Mouse (Mus musculus): ENCODE data around the gene Ttll5. TPM values are rescaled to one million over a fixed set of nuclear protein-coding genes. Genes with fewer than 3 reads are reported as not detected.

The Ttll5 gene
- polyA plus RNA-seq, 1 experiment from 2014 or later = 11.2 TPM

DNA sequence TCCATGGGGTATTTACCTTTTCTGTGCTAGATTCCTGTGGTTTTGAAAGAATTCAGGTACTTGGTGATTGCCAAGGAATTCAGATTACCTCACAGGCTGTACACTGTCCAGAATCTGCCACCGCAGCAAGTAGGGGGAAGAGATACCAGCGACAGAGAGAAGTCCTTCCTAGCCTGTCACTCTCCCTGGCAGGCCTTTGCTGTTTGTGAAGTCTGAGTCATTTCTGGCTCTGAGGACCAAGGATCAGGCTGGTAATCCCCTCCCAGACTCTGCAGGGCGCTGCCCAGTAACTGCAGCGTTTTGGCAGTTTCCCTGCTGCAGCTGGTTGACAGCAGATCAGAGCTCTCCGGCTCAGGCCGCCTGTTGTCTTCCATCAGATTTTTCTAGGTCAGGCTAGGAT is 45.0 kb downstream of the Ttll5 start:
- H3K9ac ChIP-seq = no peak overlapping the region
- ATAC-seq (replicated peaks; ENCODE audit: insufficient number of reproducible peaks, insufficient read depth, low FRiP score, low read depth) = peak; percentile 53
- peak overlapping the region; percentile 71 for H3K27ac ChIP-seq
- peaks cover 11% of the 10 kb centered on the region for H3K4me1 ChIP-seq (replicated peaks)
- no peaks in the 10 kb centered on the region for H3K27me3 ChIP-seq
- H3K4me2 ChIP-seq = no peak overlapping the region
- WGBS = 21% methylated on average over 6 of the region's 6 CpGs
- no peak overlapping the region for H3K4me3 ChIP-seq
- no peaks in the 10 kb centered on the region for H3K9me3 ChIP-seq (replicated peaks)
- peaks cover 5% of the 10 kb centered on the region for H3K36me3 ChIP-seq

DNA sequence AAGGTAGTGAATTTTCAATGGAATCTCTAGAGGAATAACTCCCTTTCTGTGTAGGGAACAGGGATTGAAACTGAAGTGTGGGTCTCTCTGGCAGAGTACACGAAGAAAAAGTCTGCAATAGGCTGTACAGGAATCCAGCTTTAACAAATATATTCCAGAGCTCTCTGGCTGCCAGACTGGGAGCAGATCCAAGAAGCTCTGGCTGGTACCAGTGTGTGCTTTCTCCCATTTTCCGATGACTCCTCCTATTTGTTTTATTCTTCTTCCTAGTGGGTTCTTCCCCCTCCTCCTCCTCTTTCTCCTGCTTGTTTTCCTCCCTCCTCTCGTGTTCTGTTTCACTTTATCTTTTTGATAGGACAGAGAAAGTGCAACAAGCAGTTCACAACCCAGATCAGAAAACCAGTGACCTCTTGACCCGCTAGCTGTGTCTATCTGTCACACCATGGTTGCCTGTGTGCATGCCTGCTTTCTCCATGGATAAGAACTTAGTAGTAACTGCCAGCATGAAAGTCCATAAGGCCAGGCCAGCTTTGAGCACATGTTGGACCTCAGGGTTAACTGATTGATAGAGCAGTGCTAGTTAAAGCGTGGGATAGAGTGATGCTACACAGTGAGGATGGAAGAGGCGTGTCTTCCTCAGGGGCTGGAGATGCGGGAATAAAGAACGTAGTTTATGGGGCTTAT is 55.3 kb downstream of the Ttll5 start:
- no peak overlapping the region for H3K4me2 ChIP-seq
- 53% methylated on average over 8 of the region's 8 CpGs for WGBS
- peaks cover 13% of the 10 kb centered on the region for H3K4me1 ChIP-seq (replicated peaks)
- peak; percentile 67 for ATAC-seq (replicated peaks; ENCODE audit: insufficient number of reproducible peaks, insufficient read depth, low FRiP score, low read depth)
- peak overlapping the region; percentile 70 for H3K27ac ChIP-seq
- no peaks in the 10 kb centered on the region for H3K9me3 ChIP-seq (replicated peaks)
- no peak overlapping the region for H3K9ac ChIP-seq
- 0 out of 2 replicates have a peak, but pooled peaks cover 3% of the 10 kb centered on the region for H3K36me3 ChIP-seq
- H3K27me3 ChIP-seq = no peaks in the 10 kb centered on the region
- H3K4me3 ChIP-seq = no peak overlapping the region

GRCm38 (mm10) chr12:85885024-85885423 is 60.6 kb downstream of the Ttll5 start:
- ATAC-seq (replicated peaks; ENCODE audit: insufficient number of reproducible peaks, insufficient read depth, low FRiP score, low read depth) = no peak
- WGBS = 91% methylated on average over 3 of the region's 3 CpGs
- Histone ChIP-seq H3K4me2 (no peak overlapping the region), H3K4me3 (no peak overlapping the region), H3K9ac (no peak overlapping the region), H3K36me3 (no peaks in the 10 kb centered on the region), H3K27ac (no peak overlapping the region), H3K9me3 (replicated peaks) (no peaks in the 10 kb centered on the region), H3K4me1 (replicated peaks) (peaks cover 4% of the 10 kb centered on the region), H3K27me3 (no peaks in the 10 kb centered on the region)

- 41% methylated on average over 4 of the region's 4 CpGs for WGBS
- H3K9ac ChIP-seq = no peak overlapping the region
- no peak overlapping the region for H3K27ac ChIP-seq
- no peak; the same call in 1 of the 2 replicates for ATAC-seq (replicated peaks; ENCODE audit: insufficient number of reproducible peaks, insufficient read depth, low FRiP score, low read depth)
- H3K4me1 ChIP-seq (replicated peaks) = peaks cover 5% of the 10 kb centered on the region
- no peak overlapping the region for H3K4me3 ChIP-seq
- no peak overlapping the region for H3K4me2 ChIP-seq
- H3K9me3 ChIP-seq (replicated peaks) = no peaks in the 10 kb centered on the region
- H3K27me3 ChIP-seq = no peaks in the 10 kb centered on the region
- H3K36me3 ChIP-seq = 0 out of 2 replicates have a peak, but pooled peaks cover 4% of the 10 kb centered on the region
Observed at GRCm38 (mm10) chr12:85890054-85890453, 65.6 kb downstream of the Ttll5 start.

DNA sequence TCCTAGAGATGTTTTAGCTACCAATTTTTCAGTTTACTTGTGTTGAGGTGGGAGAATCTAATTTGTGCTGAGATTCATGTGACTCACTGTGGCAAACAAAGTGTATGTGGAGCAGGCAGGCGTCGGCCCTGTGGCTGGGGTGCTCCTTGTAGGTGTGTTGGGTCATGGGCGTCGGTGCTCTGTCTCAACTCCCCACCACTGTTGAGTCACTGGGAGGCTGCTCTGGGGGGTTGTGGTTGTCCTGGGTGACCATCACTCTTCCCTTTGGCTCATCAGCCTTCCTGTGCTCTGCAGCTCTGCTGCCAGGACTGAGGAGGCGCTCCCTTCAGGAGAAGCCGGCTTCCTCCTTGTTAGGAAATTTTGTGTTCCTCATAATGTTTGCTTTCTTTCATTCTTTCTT is 79.5 kb downstream of the Ttll5 start:
- H3K4me3 ChIP-seq = no peak overlapping the region
- H3K9ac ChIP-seq = no peak overlapping the region
- no peaks in the 10 kb centered on the region for H3K27me3 ChIP-seq
- H3K4me2 ChIP-seq = no peak overlapping the region
- H3K9me3 ChIP-seq (replicated peaks) = 0 out of 2 replicates have a peak, but pooled peaks cover 4% of the 10 kb centered on the region
- WGBS = 76% methylated on average over 6 of the region's 6 CpGs
- peaks cover 6% of the 10 kb centered on the region; the same call in 1 of the 2 replicates for H3K36me3 ChIP-seq
- H3K27ac ChIP-seq = no peak overlapping the region
- H3K4me1 ChIP-seq (replicated peaks) = 0 out of 2 replicates have a peak, but pooled peaks cover 4% of the 10 kb centered on the region
- no peak for ATAC-seq (replicated peaks; ENCODE audit: insufficient number of reproducible peaks, insufficient read depth, low FRiP score, low read depth)

DNA sequence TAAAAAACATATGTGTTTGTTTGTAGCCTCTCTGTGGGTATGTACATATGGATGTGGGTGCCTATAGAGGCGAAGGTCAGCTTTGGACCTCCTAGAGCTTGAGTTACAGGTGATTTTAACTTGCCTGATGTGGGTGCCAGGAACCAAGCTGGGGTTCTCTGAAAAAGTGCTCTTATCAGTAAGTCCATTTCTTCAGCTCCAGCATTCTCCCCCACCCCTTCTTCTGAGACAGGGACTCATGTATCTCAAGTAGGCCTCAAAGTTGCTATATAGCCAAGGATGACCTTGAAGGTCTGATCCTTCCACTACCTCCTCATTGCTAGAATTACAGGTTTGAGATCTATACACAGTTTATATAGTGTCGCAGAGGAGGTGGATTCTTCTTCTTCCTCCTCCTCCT is 81.2 kb downstream of the Ttll5 start:
- peaks cover 6% of the 10 kb centered on the region; the same call in 1 of the 2 replicates for H3K36me3 ChIP-seq
- H3K27me3 ChIP-seq = no peaks in the 10 kb centered on the region
- ATAC-seq (replicated peaks; ENCODE audit: insufficient number of reproducible peaks, insufficient read depth, low FRiP score, low read depth) = no peak
- no peak overlapping the region for H3K9ac ChIP-seq
- H3K9me3 ChIP-seq (replicated peaks) = 0 out of 2 replicates have a peak, but pooled peaks cover 4% of the 10 kb centered on the region
- H3K4me2 ChIP-seq = no peak overlapping the region
- no peak overlapping the region for H3K4me3 ChIP-seq
- no peak overlapping the region for H3K27ac ChIP-seq
- WGBS = 90% methylated on average over 2 of the region's 2 CpGs
- H3K4me1 ChIP-seq (replicated peaks) = 0 out of 2 replicates have a peak, but pooled peaks cover 4% of the 10 kb centered on the region

- ATAC-seq (replicated peaks; ENCODE audit: insufficient number of reproducible peaks, insufficient read depth, low FRiP score, low read depth) = no peak
- H3K4me1 ChIP-seq (replicated peaks) = peaks cover 7% of the 10 kb centered on the region
- no peak overlapping the region for H3K4me3 ChIP-seq
- 0 out of 2 replicates have a peak, but pooled peaks cover 4% of the 10 kb centered on the region for H3K36me3 ChIP-seq
- H3K9me3 ChIP-seq (replicated peaks) = no peaks in the 10 kb centered on the region
- no peak overlapping the region for H3K27ac ChIP-seq
- no peak overlapping the region for H3K4me2 ChIP-seq
- no peak overlapping the region for H3K9ac ChIP-seq
- 76% methylated on average over 3 of the region's 3 CpGs for WGBS
- H3K27me3 ChIP-seq = no peaks in the 10 kb centered on the region
Observed at GRCm38 (mm10) chr12:85907896-85908295, 83.4 kb downstream of the Ttll5 start.

DNA sequence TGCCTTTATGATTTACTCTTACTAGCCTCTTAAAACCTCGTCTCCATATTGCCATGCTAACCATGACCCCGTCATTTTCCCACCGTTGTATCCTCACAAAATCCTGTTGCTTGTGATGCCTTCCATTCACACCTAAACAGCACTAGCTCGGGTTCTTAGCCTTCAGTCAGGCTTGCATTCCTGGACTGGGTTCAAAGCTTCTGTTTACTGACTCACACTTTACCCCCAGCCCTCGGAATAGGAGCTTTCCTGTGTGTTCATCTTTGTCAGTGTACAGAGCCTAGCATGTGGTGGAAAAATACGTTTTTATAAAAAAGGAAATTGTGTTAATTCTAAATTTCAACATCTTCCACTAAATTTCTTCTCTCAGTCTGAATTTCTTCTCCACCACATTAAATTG is 86.4 kb downstream of the Ttll5 start:
- Histone ChIP-seq H3K9ac (no peak overlapping the region), H3K36me3 (peaks cover 4% of the 10 kb centered on the region; the same call in 1 of the 2 replicates), H3K27me3 (no peaks in the 10 kb centered on the region), H3K4me3 (no peak overlapping the region), H3K4me2 (no peak overlapping the region), H3K27ac (no peak overlapping the region), H3K9me3 (replicated peaks) (no peaks in the 10 kb centered on the region), H3K4me1 (replicated peaks) (peaks cover 11% of the 10 kb centered on the region)
- ATAC-seq (replicated peaks; ENCODE audit: insufficient number of reproducible peaks, insufficient read depth, low FRiP score, low read depth) = no peak
- WGBS = 68% methylated on average over 6 of the region's 6 CpGs

DNA sequence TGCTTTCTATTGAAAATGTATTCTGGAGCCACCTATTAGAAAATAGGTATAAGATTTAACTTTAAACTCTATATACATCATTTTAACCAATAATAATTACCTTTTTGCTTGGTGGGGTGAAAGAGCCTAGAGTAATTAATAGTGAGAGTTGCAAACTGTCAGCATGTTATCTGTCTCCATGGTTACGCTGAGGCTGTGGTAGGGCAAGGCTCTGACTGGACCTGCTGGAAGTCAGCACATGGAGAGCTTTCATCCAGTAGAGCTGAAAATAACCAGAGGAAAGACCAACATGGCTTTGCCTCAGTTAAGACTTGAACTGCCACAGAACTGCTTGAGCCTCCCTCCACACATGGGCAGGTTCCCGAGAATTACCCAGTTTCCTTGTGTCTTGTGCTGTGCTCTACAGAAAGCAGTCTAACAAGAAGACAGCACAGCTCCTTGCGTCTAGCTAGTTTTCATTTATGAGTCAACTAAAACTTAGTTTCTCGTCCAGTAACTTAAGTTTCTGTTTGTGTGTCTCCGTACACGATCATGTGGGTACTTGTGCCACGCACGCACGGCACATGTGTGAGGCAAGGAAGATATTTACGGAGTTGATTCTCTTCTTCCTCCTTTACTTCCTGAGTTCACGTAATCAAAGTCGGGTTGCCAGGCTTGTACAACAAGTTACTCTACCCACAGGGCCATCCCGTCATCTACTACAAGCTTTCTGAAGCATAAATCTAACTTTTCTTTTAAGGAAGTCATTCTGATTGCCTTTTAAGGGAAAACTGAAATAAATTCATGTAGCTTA is 88.4 kb downstream of the Ttll5 start:
- ATAC-seq (replicated peaks; ENCODE audit: insufficient number of reproducible peaks, insufficient read depth, low FRiP score, low read depth) = no peak
- WGBS = 81% methylated on average over 13 of the region's 13 CpGs
- peaks cover 4% of the 10 kb centered on the region; the same call in 1 of the 2 replicates for H3K36me3 ChIP-seq
- no peak overlapping the region for H3K9ac ChIP-seq
- H3K4me3 ChIP-seq = no peak overlapping the region
- H3K27ac ChIP-seq = no peak overlapping the region
- H3K4me2 ChIP-seq = no peak overlapping the region
- no peaks in the 10 kb centered on the region for H3K27me3 ChIP-seq
- H3K4me1 ChIP-seq (replicated peaks) = peaks cover 8% of the 10 kb centered on the region
- H3K9me3 ChIP-seq (replicated peaks) = no peaks in the 10 kb centered on the region

GRCm38 (mm10) chr12:85926897-85927296 is 102.4 kb downstream of the Ttll5 start:
- peaks cover 8% of the 10 kb centered on the region for H3K4me1 ChIP-seq (replicated peaks)
- H3K36me3 ChIP-seq = peaks cover 18% of the 10 kb centered on the region
- 31% methylated on average over 4 of the region's 4 CpGs for WGBS
- H3K27me3 ChIP-seq = no peaks in the 10 kb centered on the region
- H3K9ac ChIP-seq = no peak overlapping the region
- no peaks in the 10 kb centered on the region for H3K9me3 ChIP-seq (replicated peaks)
- no peak overlapping the region for H3K4me3 ChIP-seq
- no peak overlapping the region for H3K27ac ChIP-seq
- ATAC-seq (replicated peaks; ENCODE audit: insufficient number of reproducible peaks, insufficient read depth, low FRiP score, low read depth) = no peak
- no peak overlapping the region for H3K4me2 ChIP-seq

- no peak overlapping the region for H3K9ac ChIP-seq
- no peak for ATAC-seq (replicated peaks; ENCODE audit: insufficient number of reproducible peaks, insufficient read depth, low FRiP score, low read depth)
- H3K36me3 ChIP-seq = peaks cover 31% of the 10 kb centered on the region
- H3K4me2 ChIP-seq = no peak overlapping the region
- no peaks in the 10 kb centered on the region; the same call in 1 of the 2 replicates for H3K9me3 ChIP-seq (replicated peaks)
- 74% methylated on average over 10 of the region's 10 CpGs for WGBS
- H3K4me3 ChIP-seq = no peak overlapping the region
- H3K4me1 ChIP-seq (replicated peaks) = peaks cover 8% of the 10 kb centered on the region
- H3K27me3 ChIP-seq = no peaks in the 10 kb centered on the region
- no peak overlapping the region for H3K27ac ChIP-seq
Observed at GRCm38 (mm10) chr12:85928513-85928912, 104.1 kb downstream of the Ttll5 start.
